Mouse (Mus musculus) liver, embryonic 11.5 days (tissue): ENCODE data around the gene Tnfrsf12a. TPM values are rescaled to one million over a fixed set of nuclear protein-coding genes. Genes with fewer than 3 reads are reported as not detected.

ENCODE experiments used
- ATAC-seq: fragments of 200-750 bp; cut with Nextera tagmentation; replicated peaks from 2 replicates; pipeline ENCODE4 v1.8.0; 2017; ENCODE audit warnings: moderate number of reproducible peaks, mild to moderate bottlenecking, moderate TSS enrichment, moderate library complexity; ENCODE audit not compliant: low FRiP score
- DNase-seq: peaks from one replicate; pipeline ENCODE4 v3.0.0-alpha.2; 2017; ENCODE audit warnings: low spot score
- H3K27ac ChIP-seq: fragments of 300-500 bp; sonication (generic); 2 replicates; pipeline ENCODE4 v1.5.1; 2014; ENCODE audit warnings: mild to moderate bottlenecking, low read depth, low read length, control low read depth
- H3K27me3 ChIP-seq: fragments of 300-500 bp; sonication (generic); replicated peaks from 2 replicates; pipeline ENCODE4 v1.6.1; 2014; ENCODE audit warnings: low read length, mixed read lengths; ENCODE audit not compliant: control insufficient read depth, insufficient read depth
- H3K36me3 ChIP-seq: fragments of 300-500 bp; sonication (generic); 2 replicates; pipeline ENCODE4 v1.6.1; 2014; ENCODE audit warnings: mild to moderate bottlenecking, low read length, moderate library complexity, mixed read lengths; ENCODE audit not compliant: control insufficient read depth, insufficient read depth
- H3K4me1 ChIP-seq: fragments of 300-500 bp; sonication (generic); replicated peaks from 2 replicates; pipeline ENCODE4 v1.6.1; 2014; ENCODE audit warnings: low read length, mixed read lengths; ENCODE audit not compliant: control insufficient read depth, insufficient read depth
- H3K4me2 ChIP-seq: fragments of 300-500 bp; sonication (generic); 2 replicates; pipeline ENCODE4 v1.6.1; 2014; ENCODE audit warnings: mild to moderate bottlenecking, control low read depth, moderate library complexity
- H3K4me3 ChIP-seq: fragments of 300-500 bp; sonication (generic); 2 replicates; pipeline ENCODE4 v1.5.1; 2014; ENCODE audit warnings: low read depth, low read length, control low read depth
- H3K9ac ChIP-seq: fragments of 300-500 bp; sonication (generic); 2 replicates; pipeline ENCODE4 v1.6.1; 2014; ENCODE audit warnings: low read depth, low read length, control low read depth
- H3K9me3 ChIP-seq: fragments of 300-500 bp; sonication (generic); 2 replicates; pipeline ENCODE4 v1.6.1; 2016; ENCODE audit warnings: low read length, inconsistent platforms, mixed read lengths; ENCODE audit not compliant: control insufficient read depth
- WGBS: fragments of 180-500 bp; shearing (Covaris S2); extraction: QIAGEN DNeasy Blood & Tissue Kit; methylation state at CpG from one replicate; pipeline ENCODE4 v1.1.7; 2014; 5-methylcytosine and 5-hydroxymethylcytosine counted together
- polyA plus RNA-seq: library from polyadenylated mRNA; unstranded; fragments of >200 nt; fragmentation: Nextera tagmentation; extraction: Ambion mirVana; gene quantifications from 2 replicates; pipeline ENCODE4 v1.2.1, GENCODE M21; 2014

Gene Tnfrsf12a
- polyA plus RNA-seq, 1 experiment from 2014 or later: 9.5 TPM

DNA sequence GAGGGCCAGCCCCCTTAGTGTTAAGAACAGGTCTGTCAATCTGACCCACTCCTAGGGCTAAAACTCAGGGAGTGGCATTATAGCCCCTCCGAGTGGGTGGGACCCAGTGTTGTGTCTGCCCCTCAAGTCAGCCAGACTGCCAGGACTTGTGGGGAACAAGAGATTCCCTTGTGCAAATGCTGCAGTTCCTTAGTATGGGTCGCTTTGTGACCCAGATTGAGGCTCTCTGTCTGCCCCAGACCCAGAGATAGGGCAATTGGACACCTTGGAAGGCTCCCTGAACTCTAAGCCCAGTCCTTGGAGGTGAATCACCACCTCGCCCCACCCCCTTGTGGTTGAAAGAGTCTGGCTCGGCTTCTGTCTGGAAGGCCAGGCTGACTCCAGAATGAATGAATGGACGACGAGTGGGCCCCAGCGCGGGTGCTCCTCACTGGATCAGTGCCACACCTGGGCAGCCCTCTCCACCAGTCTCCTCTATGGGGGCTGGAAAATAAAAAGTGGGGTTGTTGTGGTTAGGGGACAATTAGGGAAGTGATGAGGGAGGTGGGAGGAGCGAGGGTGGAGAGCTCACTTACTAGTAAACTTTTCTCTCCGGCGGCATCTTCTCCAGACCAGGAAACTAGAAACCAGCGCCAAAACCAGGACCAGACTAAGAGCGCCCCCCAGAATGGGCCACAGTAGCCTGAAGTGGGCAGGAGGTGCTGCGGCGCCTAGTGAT lies 1.5 kb downstream of the Tnfrsf12a start:
- Histone ChIP-seq H3K9me3 (no peaks in the 10 kb centered on the region), H3K4me3 (peak overlapping the region; percentile 65), H3K27me3 (peaks cover 30% of the 10 kb centered on the region), H3K4me1 (peaks cover 29% of the 10 kb centered on the region), H3K27ac (no peak overlapping the region), H3K9ac (no peak overlapping the region), H3K36me3 (no peaks in the 10 kb centered on the region; the same call in 1 of the 2 replicates), H3K4me2 (peak overlapping the region; percentile 99)
- DNase-seq (no peak), ATAC-seq (no peak)
- WGBS: 12% methylated on average over 15 of the region's 15 CpGs

DNA sequence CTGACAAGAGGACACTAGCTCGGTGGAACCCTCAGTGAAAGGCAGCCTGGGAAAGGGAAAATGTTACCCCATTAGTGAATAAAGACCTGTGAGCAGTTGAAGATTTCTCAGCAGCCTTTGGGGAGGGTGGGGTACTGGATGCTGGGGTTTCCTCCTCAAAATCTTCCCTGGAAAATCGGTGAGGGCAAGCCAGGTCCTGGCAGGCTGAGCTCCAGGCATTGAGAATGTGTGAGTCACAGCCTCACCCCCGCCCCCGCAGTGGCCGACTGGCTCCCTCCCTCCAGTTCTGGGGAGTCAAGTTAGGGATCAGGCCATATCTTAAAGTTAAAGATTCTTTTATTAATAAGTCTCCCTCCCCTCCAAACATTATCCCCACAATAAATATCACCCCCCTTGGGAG lies 2.1 kb downstream of the Tnfrsf12a start:
- Histone ChIP-seq H3K27ac (no peak overlapping the region), H3K9ac (no peak overlapping the region), H3K27me3 (peaks cover 24% of the 10 kb centered on the region), H3K4me3 (0 out of 2 replicates have a peak overlapping the region, but pooled peaks have one; percentile 11), H3K4me2 (peak overlapping the region; percentile 99), H3K9me3 (no peaks in the 10 kb centered on the region), H3K36me3 (no peaks in the 10 kb centered on the region; the same call in 1 of the 2 replicates), H3K4me1 (peaks cover 29% of the 10 kb centered on the region)
- ATAC-seq (no peak), DNase-seq (no peak)
- 25% methylated on average over 5 of the region's 5 CpGs for WGBS

DNA sequence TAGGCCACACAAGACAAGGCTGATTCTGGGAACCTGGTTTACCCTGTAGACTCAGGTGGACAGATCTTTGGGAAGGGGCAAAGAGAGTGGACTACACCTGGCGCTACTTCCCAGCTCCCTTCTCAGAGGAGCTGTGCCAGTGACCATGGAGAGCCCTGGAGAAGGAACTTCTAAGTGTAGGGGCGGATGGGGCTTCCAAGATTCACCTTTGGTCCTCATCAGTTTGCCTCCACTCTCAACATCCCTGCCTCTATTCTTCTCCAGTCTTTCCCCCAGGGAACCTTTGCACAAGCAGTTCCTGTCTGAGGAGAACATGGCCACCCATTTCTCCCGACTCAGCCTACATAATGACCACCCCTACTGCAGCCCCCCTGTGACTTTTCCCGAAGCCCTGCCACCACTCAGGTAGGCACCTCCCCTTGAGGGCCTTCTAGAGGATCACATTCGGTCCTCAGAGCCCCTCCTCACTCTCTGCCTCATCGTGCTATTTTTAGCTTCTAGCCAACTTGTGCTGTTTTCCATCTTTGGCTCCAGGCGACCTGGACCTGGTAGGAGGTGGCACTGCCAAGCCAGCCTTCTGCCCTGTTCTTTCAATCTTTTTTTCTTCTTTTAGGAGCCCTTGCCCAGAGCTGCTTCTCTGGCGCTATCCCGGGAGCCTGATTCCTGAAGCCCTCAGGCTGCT lies 2.9 kb downstream of the Tnfrsf12a start:
- Histone ChIP-seq H3K27ac (peak overlapping the region; percentile 56; the same call in 1 of the 2 replicates), H3K9ac (peak overlapping the region; percentile 69), H3K9me3 (no peaks in the 10 kb centered on the region), H3K27me3 (peaks cover 17% of the 10 kb centered on the region), H3K4me2 (peak overlapping the region; percentile 85), H3K4me3 (peak overlapping the region; percentile 71), H3K4me1 (peaks cover 28% of the 10 kb centered on the region), H3K36me3 (peaks cover 2% of the 10 kb centered on the region; the same call in 1 of the 2 replicates)
- 30% methylated on average over 9 of the region's 9 CpGs for WGBS
- ATAC-seq (0 out of 2 replicates have a peak, but pooled peaks have one; percentile 1), DNase-seq (no peak)

DNA sequence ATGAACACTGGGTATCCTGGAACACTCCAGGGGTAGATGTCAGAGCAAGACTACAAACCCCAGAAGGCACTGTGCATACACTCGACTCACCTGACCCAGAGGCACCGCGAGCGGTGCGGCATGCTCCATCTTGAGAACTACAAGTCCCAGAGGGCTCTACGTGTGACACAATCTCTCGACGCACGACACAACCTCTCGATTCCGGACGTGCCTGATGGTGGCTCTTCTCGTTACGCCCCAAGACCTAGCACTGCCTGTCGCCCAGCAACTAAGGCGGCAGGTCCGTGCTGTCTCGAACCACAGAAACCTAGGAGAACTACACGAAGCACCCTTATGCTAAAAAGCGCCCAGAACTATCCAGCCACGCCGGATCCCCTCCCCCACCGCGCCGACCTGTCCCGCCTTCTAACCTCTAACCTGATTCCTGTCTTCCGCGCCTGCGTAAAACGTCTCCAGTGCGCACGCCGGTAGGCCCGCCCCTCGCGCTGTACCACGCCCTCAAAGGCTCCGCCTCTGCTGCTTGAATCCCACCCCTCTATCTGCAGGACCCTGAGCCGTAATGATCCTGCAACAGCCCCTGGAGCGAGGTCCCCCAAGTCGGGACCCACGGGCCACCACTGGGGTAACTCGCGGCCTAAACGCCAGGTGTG lies 3.7 kb downstream of the Tnfrsf12a start, which contains the start of the genes Hcfc1r1 and Thoc6:
Gene Hcfc1r1 (plus strand): TSS at position 173 of the 650 bp plus-strand sequence.
Gene Thoc6 (minus strand): TSS at position 459 of the 650 bp plus-strand sequence.
- Histone ChIP-seq H3K9ac (peak within 1 kb of the TSS; percentile 69), H3K4me2 (peak within 1 kb of the TSS; percentile 85), H3K4me1 (peaks cover 27% of the 10 kb centered on the region), H3K4me3 (peak within 1 kb of the TSS; percentile 71), H3K27me3 (peaks cover 8% of the 10 kb centered on the region), H3K27ac (peak within 1 kb of the TSS; percentile 56), H3K9me3 (no peaks in the 10 kb centered on the region), H3K36me3 (peaks cover 5% of the 10 kb centered on the region)
- WGBS: under 1% methylated on average over 45 of the region's 45 CpGs
- peak; percentile 94 for ATAC-seq
- DNase-seq: peak; percentile 93

DNA sequence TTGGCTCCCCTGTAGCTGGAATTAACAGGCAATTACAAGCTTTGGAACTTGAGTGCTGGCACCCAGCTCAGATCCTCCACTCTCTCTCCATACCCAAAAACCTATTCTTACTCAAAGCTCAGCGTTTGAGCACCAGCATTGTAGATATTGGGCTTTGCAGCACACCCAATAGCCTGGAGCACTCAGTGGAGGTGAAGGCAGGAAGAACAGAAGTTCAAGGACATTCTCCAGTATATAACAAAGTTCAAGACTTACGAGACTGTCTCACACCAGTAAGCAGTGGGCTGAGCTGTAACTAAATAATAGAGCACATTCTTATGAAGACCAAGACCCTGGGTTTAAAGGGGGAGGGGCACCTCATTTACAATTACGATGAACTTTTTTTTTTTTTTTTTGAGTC lies 4.5 kb downstream of the Tnfrsf12a start:
- no peaks in the 10 kb centered on the region for H3K9me3 ChIP-seq
- H3K4me1 ChIP-seq: peaks cover 27% of the 10 kb centered on the region
- H3K27ac ChIP-seq: no peak overlapping the region
- no peak for DNase-seq
- peaks cover 5% of the 10 kb centered on the region for H3K36me3 ChIP-seq
- peaks cover 6% of the 10 kb centered on the region for H3K27me3 ChIP-seq
- H3K9ac ChIP-seq: peak overlapping the region; percentile 69; the same call in 1 of the 2 replicates
- 50% methylated on average over 3 of the region's 3 CpGs for WGBS
- no peak for ATAC-seq
- H3K4me3 ChIP-seq: peak overlapping the region; percentile 71
- H3K4me2 ChIP-seq: peak overlapping the region; percentile 85

DNA sequence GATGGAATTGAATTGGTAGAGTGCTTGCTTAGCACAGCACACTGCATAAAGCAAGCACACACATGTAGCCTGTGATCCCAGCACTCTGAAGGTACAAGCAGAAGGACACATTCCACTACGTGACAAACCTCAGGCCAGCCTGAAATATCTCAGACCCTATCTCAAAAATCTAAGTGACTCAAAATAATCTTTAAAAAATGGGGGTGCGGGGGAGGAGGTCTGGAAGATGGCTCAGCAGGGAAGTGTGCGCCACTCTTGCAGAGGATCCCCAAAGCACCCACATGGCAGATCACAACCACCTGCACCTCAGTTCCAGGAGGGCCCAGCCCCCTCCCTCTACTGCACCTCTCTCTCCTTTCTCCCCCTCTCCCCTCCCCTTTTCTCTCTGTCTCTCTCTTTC lies 5.7 kb downstream of the Tnfrsf12a start:
- 87% methylated on average over 3 of the region's 3 CpGs for WGBS
- DNase-seq (no peak), ATAC-seq (no peak)
- H3K36me3 ChIP-seq: peaks cover 5% of the 10 kb centered on the region
- no peaks in the 10 kb centered on the region for H3K9me3 ChIP-seq
- H3K4me2 ChIP-seq: no peak overlapping the region
- no peak overlapping the region for H3K27ac ChIP-seq
- peaks cover 22% of the 10 kb centered on the region for H3K4me1 ChIP-seq
- no peak overlapping the region for H3K9ac ChIP-seq
- no peak overlapping the region for H3K4me3 ChIP-seq
- peaks cover 6% of the 10 kb centered on the region for H3K27me3 ChIP-seq

DNA sequence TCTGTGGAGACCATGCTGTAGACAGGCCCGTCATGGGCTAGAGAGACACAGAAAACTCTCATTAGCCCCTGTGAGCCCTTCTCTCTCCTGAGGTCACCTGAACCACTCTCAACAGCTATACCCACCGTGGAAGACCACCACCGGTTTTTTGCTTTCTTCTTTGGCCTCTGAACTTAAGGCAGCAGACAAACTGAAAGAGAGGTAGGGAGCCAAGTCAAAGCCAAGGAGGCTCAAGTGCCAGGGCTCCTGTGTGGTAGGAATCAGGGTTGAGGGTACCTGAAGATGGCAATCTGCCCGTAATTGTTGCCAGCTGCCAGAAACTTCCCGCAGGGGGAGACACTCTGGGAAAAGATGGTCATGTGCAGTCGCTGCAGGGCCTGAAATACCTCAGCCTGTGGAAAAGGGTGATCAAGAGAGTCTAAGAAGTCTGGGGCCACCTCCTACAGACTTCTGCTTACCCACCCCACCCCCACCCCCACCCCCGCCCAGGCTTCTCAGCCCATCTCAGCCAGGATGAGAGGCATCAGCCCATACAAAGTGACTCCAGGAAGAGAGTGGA lies 6.7 kb downstream of the Tnfrsf12a start:
- WGBS: 89% methylated on average over 7 of the region's 7 CpGs
- peaks cover 5% of the 10 kb centered on the region for H3K27me3 ChIP-seq
- H3K4me3 ChIP-seq: no peak overlapping the region
- H3K4me1 ChIP-seq: peaks cover 15% of the 10 kb centered on the region
- no peak overlapping the region for H3K9ac ChIP-seq
- H3K9me3 ChIP-seq: no peaks in the 10 kb centered on the region
- H3K4me2 ChIP-seq: no peak overlapping the region
- no peak for DNase-seq
- no peak for ATAC-seq
- peaks cover 5% of the 10 kb centered on the region for H3K36me3 ChIP-seq
- H3K27ac ChIP-seq: no peak overlapping the region

DNA sequence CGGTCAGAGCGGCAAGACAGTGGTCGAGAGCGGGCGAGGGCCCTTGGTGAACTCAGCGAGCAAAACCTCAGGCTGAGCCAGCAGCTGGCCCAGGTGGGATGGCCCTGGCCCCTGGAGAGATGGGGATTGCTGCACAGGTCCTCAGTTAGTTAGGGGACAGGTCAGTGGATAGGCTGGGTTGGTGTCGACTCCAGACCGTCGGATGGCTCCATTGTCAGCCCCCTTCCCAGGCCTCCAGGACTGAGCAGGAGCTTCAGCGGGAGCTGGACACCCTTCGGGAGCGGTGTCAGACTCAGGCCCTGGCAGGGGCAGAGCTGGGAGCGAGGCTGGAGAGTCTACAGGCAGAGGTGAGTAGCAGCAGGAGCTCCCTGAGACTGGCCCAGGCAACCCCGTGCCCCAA lies 11.8 kb downstream of the Tnfrsf12a start:
- Histone ChIP-seq H3K4me3 (no peak overlapping the region), H3K36me3 (peaks cover 5% of the 10 kb centered on the region), H3K27ac (no peak overlapping the region), H3K9ac (no peak overlapping the region), H3K27me3 (peaks cover 21% of the 10 kb centered on the region), H3K9me3 (no peaks in the 10 kb centered on the region), H3K4me1 (0 out of 2 replicates have a peak, but pooled peaks cover 3% of the 10 kb centered on the region), H3K4me2 (no peak overlapping the region)
- ATAC-seq (0 out of 2 replicates have a peak, but pooled peaks have one; percentile 6), DNase-seq (no peak)
- WGBS: 82% methylated on average over 14 of the region's 14 CpGs
